Mouse (Mus musculus) MEL (cell line): Measurements from ENCODE around the gene Nadk.

ENCODE experiments used
- CTCF ChIP-seq, 3 experiments: IDR thresholded peaks in 2 of 3; conservative IDR thresholded peaks in 1 of 3; 2 replicates each; pipeline ENCODE4 v1.5.1; 2011 to 2012; ENCODE audit warnings: low read length in 3 of 3, low read depth in 2 of 3, mild to moderate bottlenecking in 2 of 3, improper control_type of control experiment in 1 of 3, inconsistent platforms in 1 of 3, mixed read lengths in 1 of 3, moderate library complexity in 1 of 3; ENCODE audit not compliant: control insufficient read depth in 1 of 3, insufficient read depth in 1 of 3, poor library complexity in 1 of 3, severe bottlenecking in 1 of 3
- ZNF384 ChIP-seq: IDR thresholded peaks from 2 replicates; pipeline ENCODE4 v1.6.1; 2012; ENCODE audit warnings: low read depth, mild to moderate bottlenecking, inconsistent platforms, low read length, improper control_type of control experiment

GRCm38 (mm10) chr4:155599901-155600825, 38.0 kb downstream of the Nadk start:
- 0 out of 6 replicates have a peak, but pooled peaks of 1 of the 3 experiments have one; percentile 0 for TF ChIP-seq CTCF (IDR thresholded peaks at IDR 0.05 in 2 of 3, conservative IDR thresholded peaks at IDR 0.05 in 1 of 3; ENCODE audit: control insufficient read depth in 1 of 3, insufficient read depth in 1 of 3, low read depth in 2 of 3, low read length in 3 of 3, poor library complexity in 1 of 3, severe bottlenecking in 1 of 3)
- peak; percentile 72 for TF ChIP-seq ZNF384
